Mouse (Mus musculus) neural tube, embryonic 14.5 days (tissue): Measurements from ENCODE around the gene Nusap1. TPM values are rescaled to one million over a fixed set of nuclear protein-coding genes. Genes with fewer than 3 reads are reported as not detected.
"Not testable (repeated sequence)": the region's sequence is repeated elsewhere in the genome, so short reads cannot be mapped to it uniquely, and the experiment has no call there.

Experiments used
- ATAC-seq: fragments of 200-750 bp; cut with Nextera tagmentation; 2 replicates; pipeline ENCODE4 v1.8.0; 2017; ENCODE audit warnings: low read depth, mild to moderate bottlenecking, moderate TSS enrichment, moderate library complexity
- H3K27ac ChIP-seq: fragments of 300-500 bp; sonication (generic); 2 replicates; pipeline ENCODE4 v1.5.1; 2014; ENCODE audit warnings: low read depth, mild to moderate bottlenecking, control low read depth, low read length, moderate library complexity, mixed read lengths
- H3K27me3 ChIP-seq: fragments of 300-500 bp; sonication (generic); 2 replicates; pipeline ENCODE4 v1.6.1; 2014; ENCODE audit warnings: low read length; ENCODE audit not compliant: control insufficient read depth, insufficient read depth
- H3K36me3 ChIP-seq: fragments of 300-500 bp; sonication (generic); 2 replicates; pipeline ENCODE4 v1.6.1; 2014; ENCODE audit warnings: low read length, mixed read lengths; ENCODE audit not compliant: control insufficient read depth, insufficient read depth
- H3K4me1 ChIP-seq: fragments of 300-500 bp; sonication (generic); 2 replicates; pipeline ENCODE4 v1.6.1; 2014; ENCODE audit warnings: low read length; ENCODE audit not compliant: control insufficient read depth, insufficient read depth
- H3K4me2 ChIP-seq: fragments of 300-500 bp; sonication (generic); 2 replicates; pipeline ENCODE4 v1.6.1; 2014; ENCODE audit warnings: mild to moderate bottlenecking, low read depth, low read length, control low read depth
- H3K4me3 ChIP-seq: fragments of 300-500 bp; sonication (generic); 2 replicates; pipeline ENCODE4 v1.5.1; 2014; ENCODE audit warnings: low read depth, low read length, control low read depth, mixed read lengths
- H3K9ac ChIP-seq: fragments of 300-500 bp; sonication (generic); replicated peaks from 2 replicates; pipeline ENCODE4 v1.6.1; 2014; ENCODE audit warnings: low read depth, mild to moderate bottlenecking, control low read depth, low read length, mixed read lengths
- H3K9me3 ChIP-seq: fragments of 300-500 bp; sonication (generic); 2 replicates; pipeline ENCODE4 v1.6.1; 2016; ENCODE audit warnings: low read length; ENCODE audit not compliant: control insufficient read depth
- WGBS: fragments of 180-500 bp; shearing (Covaris S2); extraction: QIAGEN DNeasy Blood & Tissue Kit; methylation state at CpG from one replicate; pipeline ENCODE4 v1.1.7; 2014; 5-methylcytosine and 5-hydroxymethylcytosine counted together
- polyA plus RNA-seq: library from polyadenylated mRNA; unstranded; fragments of >200 nt; fragmentation: Nextera tagmentation; extraction: Ambion mirVana; gene quantifications from 2 replicates; pipeline ENCODE4 v1.2.1, GENCODE M21; 2014

Nusap1 gene
- polyA plus RNA-seq, 1 experiment from 2014 or later: 5.6 TPM

DNA sequence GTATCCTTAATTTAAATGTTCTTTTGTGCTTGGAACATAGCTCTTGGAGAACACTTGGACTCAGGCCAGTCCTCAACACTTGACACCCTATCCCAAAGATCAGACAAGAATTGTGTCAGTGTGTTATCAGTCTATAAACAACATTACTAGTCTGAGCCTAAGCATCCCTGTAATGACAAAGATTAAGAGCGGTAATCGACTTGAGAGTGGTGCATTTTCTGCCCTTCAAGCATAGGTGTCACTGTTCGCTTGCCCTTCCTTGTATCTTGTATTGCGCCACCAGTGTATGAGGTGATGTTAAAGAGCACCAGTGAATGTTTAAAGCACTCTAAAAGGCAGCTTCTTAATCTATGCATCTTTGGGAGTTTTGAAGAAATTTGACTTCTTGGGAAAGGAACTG, 11.1 kb upstream of the Nusap1 start:
- no peaks in the 10 kb centered on the region for H3K27me3 ChIP-seq
- no peak overlapping the region for H3K9ac ChIP-seq
- no peaks in the 10 kb centered on the region for H3K9me3 ChIP-seq
- H3K27ac ChIP-seq: no peak overlapping the region
- no peak overlapping the region for H3K4me3 ChIP-seq
- peaks cover 12% of the 10 kb centered on the region; the same call in 1 of the 2 replicates for H3K36me3 ChIP-seq
- 0 out of 2 replicates have a peak, but pooled peaks cover 2% of the 10 kb centered on the region for H3K4me1 ChIP-seq
- ATAC-seq: no peak
- no peak overlapping the region for H3K4me2 ChIP-seq
- 95% methylated on average over 4 of the region's 4 CpGs for WGBS

DNA sequence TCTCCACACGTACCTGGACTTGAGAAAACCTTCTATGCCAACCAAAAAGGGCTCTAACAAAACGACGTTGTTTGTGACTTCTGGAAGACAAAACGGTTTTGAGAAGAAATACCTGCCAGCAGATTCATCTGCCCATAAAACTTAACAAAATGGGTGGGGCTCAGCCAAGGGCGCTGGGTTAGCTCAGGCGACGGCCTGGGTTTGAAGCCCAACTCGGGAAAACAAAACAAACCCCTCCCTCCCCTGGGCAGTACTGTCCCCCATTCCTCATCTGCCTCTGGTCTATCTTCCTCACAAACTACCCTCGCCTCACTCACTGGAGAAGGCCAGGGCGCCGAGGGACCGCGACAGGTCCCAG, 278 bp upstream of the Nusap1 start:
- no peaks in the 10 kb centered on the region for H3K27me3 ChIP-seq
- H3K4me3 ChIP-seq: peak overlapping the region; percentile 69
- ATAC-seq: no peak
- under 1% methylated on average over 13 of the region's 13 CpGs for WGBS
- H3K4me1 ChIP-seq: peaks cover 3% of the 10 kb centered on the region; the same call in 1 of the 2 replicates
- H3K27ac ChIP-seq: no peak overlapping the region
- peak overlapping the region; percentile 99 for H3K4me2 ChIP-seq
- H3K36me3 ChIP-seq: no peaks in the 10 kb centered on the region
- H3K9me3 ChIP-seq: no peaks in the 10 kb centered on the region
- H3K9ac ChIP-seq: peak overlapping the region; percentile 34; the same call in 1 of the 2 replicates

DNA sequence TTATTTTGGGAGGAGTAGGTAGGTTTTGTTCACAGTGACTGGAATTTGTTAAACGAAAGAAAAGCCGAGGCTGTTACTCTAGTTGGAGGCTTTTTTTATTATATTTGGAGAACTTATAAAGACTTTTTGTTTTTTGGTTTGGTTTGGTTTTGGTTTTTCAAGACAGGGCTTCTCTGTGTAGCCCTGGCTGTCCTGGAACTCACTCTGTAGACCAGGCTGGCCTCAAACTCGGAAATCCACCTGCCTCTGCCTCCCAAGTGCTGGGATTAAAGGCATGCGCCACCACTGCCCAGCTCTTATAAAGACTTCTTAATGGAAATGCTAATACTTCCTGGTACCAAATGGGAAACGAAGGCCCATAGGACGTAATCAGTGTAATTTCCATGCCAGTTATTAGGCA, 904 bp downstream of the Nusap1 start:
- 19% methylated on average over 6 of the region's 6 CpGs for WGBS
- H3K4me3 ChIP-seq: peak overlapping the region; percentile 69
- not testable (repeated sequence) for ATAC-seq

GRCm38 (mm10) chr2:119621302-119621701, 3.2 kb downstream of the Nusap1 start:
- Histone ChIP-seq H3K27me3 (no peaks in the 10 kb centered on the region), H3K27ac (no peak overlapping the region), H3K36me3 (no peaks in the 10 kb centered on the region), H3K4me3 (no peak overlapping the region), H3K4me1 (peaks cover 3% of the 10 kb centered on the region; the same call in 1 of the 2 replicates), H3K4me2 (no peak overlapping the region), H3K9ac (no peak overlapping the region), H3K9me3 (no peaks in the 10 kb centered on the region)
- ATAC-seq: no peak
- 98% methylated on average over 2 of the region's 2 CpGs for WGBS

More for the DNA sequence above, 904 bp downstream of the Nusap1 start:
- not testable (repeated sequence) for H3K27ac ChIP-seq, H3K9me3 ChIP-seq, H3K9ac ChIP-seq, H3K27me3 ChIP-seq, H3K4me1 ChIP-seq, H3K36me3 ChIP-seq
- peak overlapping the region; percentile 99 for H3K4me2 ChIP-seq

DNA sequence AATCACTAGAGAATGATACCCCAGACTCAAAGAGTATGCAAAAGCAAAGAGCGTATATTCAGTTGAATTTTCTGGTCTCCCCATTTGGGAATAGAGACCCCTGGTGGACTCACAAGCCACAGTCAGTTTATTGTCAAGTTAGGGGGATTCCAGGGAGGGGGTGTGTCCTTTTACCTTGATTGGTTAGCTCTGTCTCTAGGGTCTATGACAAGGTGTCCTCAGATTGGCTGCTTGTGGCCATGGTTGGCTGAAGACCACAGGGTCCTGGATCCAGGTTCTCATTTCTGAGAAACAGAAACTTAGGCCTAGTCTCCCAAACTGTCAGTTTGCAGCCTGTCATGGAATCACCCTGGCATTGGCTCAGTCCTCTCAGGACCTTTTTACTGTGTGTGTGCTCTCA, 18.7 kb downstream of the Nusap1 start:
- Histone ChIP-seq H3K9me3 (no peaks in the 10 kb centered on the region), H3K4me2 (no peak overlapping the region), H3K27me3 (no peaks in the 10 kb centered on the region), H3K4me3 (no peak overlapping the region), H3K4me1 (no peaks in the 10 kb centered on the region), H3K27ac (no peak overlapping the region), H3K36me3 (no peaks in the 10 kb centered on the region), H3K9ac (no peak overlapping the region)
- WGBS: 81% methylated on average over 1 of the region's 1 CpGs
- no peak for ATAC-seq

- no peak overlapping the region for H3K4me3 ChIP-seq
- no peak overlapping the region for H3K27ac ChIP-seq
- no peak overlapping the region for H3K4me2 ChIP-seq
- H3K4me1 ChIP-seq: no peaks in the 10 kb centered on the region
- no peak for ATAC-seq
- 98% methylated on average over 5 of the region's 5 CpGs for WGBS
- H3K36me3 ChIP-seq: peaks cover 4% of the 10 kb centered on the region; the same call in 1 of the 2 replicates
- no peaks in the 10 kb centered on the region for H3K9me3 ChIP-seq
- no peak overlapping the region for H3K9ac ChIP-seq
- no peaks in the 10 kb centered on the region for H3K27me3 ChIP-seq
Measured at GRCm38 (mm10) chr2:119641214-119641912, 23.3 kb downstream of the Nusap1 start.

DNA sequence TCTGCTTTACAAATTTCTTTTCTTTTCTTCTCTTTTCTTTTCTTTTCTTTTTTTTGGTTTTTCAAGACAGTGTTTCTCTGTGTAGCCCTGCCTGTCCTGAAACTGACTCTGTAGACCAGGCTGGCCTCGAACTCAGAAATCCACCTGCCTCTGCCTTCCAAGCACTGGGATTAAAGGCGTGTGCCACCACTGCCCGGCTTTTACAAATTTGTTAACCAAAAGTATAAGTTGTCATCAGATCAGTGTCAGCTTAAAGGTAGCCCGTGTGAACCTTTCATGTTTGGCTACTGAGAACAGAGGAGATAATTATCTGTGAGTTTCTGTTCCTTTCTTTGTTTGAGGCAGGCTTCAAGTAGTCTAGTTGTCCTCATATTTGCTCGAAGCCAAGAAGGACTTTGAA, 26.2 kb downstream of the Nusap1 start:
- 94% methylated on average over 5 of the region's 5 CpGs for WGBS
- no peaks in the 10 kb centered on the region for H3K9me3 ChIP-seq
- no peaks in the 10 kb centered on the region for H3K4me1 ChIP-seq

DNA sequence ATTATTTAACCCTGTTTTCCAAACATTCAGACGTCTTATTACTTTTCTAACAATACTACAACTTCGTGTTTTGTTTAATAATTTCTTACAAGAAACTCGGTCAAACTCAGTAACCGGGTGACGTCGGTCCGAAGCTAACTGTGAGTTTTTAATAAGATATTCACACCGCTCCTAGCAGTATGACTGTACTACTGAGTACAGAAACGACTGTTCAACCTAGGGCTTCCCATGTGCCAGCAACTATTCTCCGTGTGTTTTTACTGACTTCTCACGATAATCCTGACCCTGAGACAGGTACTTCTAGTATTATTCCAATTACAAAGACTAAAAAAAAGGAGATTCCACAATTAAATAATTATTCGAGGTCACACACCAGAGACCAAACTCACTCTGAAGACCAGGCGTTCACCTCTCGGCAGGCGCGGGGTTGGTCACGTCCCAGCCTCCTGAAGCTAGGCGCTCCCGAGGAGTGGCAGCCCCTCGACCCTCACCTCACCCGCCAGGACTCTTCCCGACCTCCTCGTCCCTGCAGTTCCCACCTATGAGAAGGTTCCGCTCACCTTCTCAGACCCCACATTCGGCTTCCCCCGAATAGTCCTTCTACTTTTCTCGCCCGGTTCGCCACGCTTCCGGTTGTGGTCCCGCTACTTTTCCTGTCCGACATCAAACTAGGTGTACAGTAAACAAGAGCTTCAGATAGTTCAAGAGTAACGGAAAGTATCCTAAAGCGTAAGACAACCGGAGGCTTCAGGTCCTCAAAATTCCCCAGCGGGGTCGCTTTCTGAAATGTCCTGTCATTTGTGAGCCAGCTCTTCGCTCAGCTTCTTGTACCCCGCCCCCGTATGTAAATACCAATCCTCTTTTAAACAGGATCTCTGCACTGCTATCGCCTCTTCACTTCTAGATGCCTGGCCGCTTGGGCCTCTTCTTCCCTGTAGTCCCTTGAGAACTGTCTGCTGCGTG, 44.4 kb downstream of the Nusap1 start, which contains the start of gene Ndufaf1:
Gene Ndufaf1 (minus strand): TSS at position 608 of the 963 bp plus-strand sequence.
- Histone ChIP-seq H3K4me3 (peak within 1 kb of the TSS; percentile 67), H3K9me3 (no peaks in the 10 kb centered on the region), H3K4me1 (peaks cover 4% of the 10 kb centered on the region; the same call in 1 of the 2 replicates), H3K4me2 (peak within 1 kb of the TSS; percentile 88), H3K36me3 (0 out of 2 replicates have a peak, but pooled peaks cover 3% of the 10 kb centered on the region), H3K9ac (peak within 1 kb of the TSS; percentile 70), H3K27ac (no peak within 1 kb of the TSS), H3K27me3 (no peaks in the 10 kb centered on the region)
- 2% methylated on average over 44 of the region's 44 CpGs for WGBS
- peak; percentile 85 for ATAC-seq

More for the DNA sequence above, 26.2 kb downstream of the Nusap1 start:
- H3K36me3 ChIP-seq: peaks cover 8% of the 10 kb centered on the region; the same call in 1 of the 2 replicates
- no peak overlapping the region for H3K4me3 ChIP-seq
- no peak overlapping the region for H3K27ac ChIP-seq
- no peak overlapping the region for H3K4me2 ChIP-seq
- ATAC-seq: no peak
- no peaks in the 10 kb centered on the region for H3K27me3 ChIP-seq
- no peak overlapping the region for H3K9ac ChIP-seq

DNA sequence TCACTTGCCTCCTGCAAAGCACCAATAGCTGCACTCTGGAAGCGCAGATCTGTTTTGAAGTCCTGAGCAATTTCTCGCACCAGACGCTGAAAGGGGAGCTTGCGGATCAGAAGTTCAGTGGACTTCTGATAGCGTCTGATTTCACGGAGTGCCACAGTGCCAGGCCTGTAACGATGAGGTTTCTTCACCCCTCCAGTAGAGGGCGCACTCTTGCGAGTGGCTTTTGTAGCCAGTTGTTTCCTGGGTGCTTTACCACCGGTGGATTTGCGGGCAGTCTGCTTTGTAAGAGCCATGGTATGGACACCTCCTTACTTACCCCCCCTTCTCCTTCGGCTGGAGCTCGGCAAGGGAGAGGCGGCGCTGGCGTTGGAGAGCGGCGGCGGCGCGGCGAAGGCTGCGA, 47.6 kb downstream of the Nusap1 start:
- H3K9ac ChIP-seq, H3K4me3 ChIP-seq, H3K9me3 ChIP-seq, H3K36me3 ChIP-seq, H3K4me1 ChIP-seq, H3K27ac ChIP-seq, H3K4me2 ChIP-seq, H3K27me3 ChIP-seq, ATAC-seq: not testable (repeated sequence)
- 77% methylated on average over 19 of the region's 23 CpGs for WGBS
